Mouse (Mus musculus) MN1 (cell line): ENCODE data around the gene Gm9936.
A peak's percentile ranks its signal among the peaks of the same experiment; 100 is the strongest.
"Not testable (repeated sequence)": the region's sequence is repeated elsewhere in the genome, so short reads cannot be mapped to it uniquely, and the experiment has no call there.

Source experiments
- DNase-seq: peaks from one replicate; pipeline ENCODE4 v3.0.0-alpha.2; 2016; ENCODE audit warnings: low spot score

Gene Gm9936

DNA sequence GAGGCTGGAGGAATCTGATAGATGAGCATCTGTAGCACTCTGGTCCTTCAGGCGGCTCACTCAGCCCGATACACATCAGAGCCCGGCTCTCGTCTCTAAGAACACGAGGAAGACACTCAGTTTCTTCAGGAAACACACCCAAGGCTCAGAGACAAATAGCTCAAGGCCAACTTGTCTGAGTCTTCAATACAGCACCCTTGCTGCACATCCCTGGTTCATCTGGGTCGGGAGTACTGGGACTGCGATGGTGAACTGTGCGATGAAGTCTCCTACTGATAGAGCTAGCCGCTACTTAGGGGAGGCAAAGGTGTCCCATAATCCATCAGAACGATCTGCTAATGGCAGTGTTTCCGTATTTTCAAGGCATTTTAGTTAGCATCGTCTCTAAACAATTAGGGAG, at the start of gene Gm9936:
Gene Gm9936, minus strand, starts transcription at position 101 of the 400 bp plus-strand sequence.
- no peak for DNase-seq

GRCm38 (mm10) chr5:114902413-114902812, 43.9 kb upstream of the Gm9936 start:
- no peak for DNase-seq

GRCm38 (mm10) chr5:114898857-114899256, 40.4 kb upstream of the Gm9936 start:
- no peak for DNase-seq

DNA sequence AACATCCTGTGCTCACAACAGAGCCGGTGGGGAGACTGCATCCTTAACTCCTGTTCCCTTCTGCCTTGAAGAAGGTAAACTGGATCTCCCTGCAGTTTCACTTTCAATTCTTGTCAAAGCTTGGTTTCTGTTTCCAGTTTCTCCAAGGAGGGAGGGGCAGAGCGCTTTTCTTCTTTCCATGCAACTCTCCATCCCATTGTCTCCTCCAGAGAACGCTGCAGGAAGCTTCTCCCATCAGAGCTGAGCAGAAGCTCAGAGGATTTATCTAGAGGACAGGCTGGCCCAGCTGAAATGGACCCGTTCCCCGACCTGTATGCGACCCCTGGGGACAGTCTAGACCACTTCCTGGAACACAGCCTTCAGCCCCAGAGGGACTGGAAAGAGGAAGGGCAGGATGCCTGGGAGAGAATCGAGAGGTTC, 38.9 kb upstream of the Gm9936 start:
- DNase-seq = peak; percentile 52

- DNase-seq = no peak
These were observed 38.3 kb upstream of the Gm9936 start, which contains the start of gene Oasl2 for GRCm38 (mm10) chr5:114896688-114897373. TSS of gene Oasl2 (plus strand) at chr5:114896936.

DNA sequence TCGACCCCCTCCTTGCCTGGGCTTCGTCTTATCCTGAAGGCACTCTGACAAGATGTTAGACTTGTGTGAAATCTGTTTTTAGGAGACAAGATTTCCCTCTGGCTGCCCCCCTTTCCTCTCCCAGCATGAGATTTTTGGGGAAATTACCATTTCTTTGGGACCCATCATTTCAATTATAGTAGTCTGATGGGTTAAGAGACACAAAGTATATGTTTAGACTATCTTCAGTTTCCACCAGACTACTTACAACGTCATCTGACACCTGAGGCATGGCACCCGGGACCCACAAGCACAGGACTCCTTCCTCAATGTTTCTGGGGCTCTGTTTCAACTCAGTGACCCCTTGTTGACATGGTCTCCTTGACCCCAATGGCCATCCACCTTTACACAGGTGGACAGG, 37.1 kb upstream of the Gm9936 start:
- DNase-seq = no peak

GRCm38 (mm10) chr5:114888995-114889394, 30.5 kb upstream of the Gm9936 start:
- no peak for DNase-seq

- no peak for DNase-seq
These were observed 28.3 kb upstream of the Gm9936 start for GRCm38 (mm10) chr5:114886801-114887200.

DNA sequence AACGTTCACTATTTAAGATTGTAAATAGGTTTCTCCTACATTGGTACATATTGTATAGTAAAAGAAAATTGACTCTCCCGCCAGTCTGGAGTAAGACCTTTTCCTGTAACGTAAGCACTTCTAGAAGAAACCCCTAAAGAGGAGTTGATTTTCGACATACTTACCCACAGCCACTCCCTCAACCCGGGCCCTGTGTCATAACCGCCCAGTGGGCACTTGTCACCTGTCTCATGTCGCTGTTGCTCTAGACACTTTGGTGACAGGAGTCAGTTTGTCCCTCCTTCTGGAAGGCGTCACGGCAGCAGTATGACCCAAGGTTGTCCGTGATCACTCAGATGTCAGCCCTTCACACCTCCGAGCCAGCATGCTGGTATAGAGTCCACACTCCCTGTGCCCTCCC, 24.5 kb upstream of the Gm9936 start:
- no peak for DNase-seq

DNA sequence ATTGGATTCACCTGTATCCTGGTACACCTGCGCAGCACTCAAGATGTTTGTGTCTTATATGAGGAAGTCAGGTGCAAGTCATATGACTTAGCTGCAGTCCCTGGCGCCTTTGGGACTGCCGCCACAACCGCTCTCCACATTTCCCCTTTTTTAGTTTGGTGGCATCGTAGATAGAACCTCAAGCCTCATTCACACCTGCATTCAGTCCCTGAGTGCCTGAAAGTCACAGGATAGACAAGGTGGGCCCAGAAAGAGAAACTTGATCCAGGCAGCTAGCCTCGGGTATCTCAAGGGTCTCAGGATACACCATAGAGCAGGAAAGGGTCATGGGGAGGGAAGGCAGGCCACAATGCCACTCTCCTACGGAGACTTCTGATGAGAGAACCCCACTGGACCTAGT, 23.8 kb upstream of the Gm9936 start:
- DNase-seq = not testable (repeated sequence)

DNA sequence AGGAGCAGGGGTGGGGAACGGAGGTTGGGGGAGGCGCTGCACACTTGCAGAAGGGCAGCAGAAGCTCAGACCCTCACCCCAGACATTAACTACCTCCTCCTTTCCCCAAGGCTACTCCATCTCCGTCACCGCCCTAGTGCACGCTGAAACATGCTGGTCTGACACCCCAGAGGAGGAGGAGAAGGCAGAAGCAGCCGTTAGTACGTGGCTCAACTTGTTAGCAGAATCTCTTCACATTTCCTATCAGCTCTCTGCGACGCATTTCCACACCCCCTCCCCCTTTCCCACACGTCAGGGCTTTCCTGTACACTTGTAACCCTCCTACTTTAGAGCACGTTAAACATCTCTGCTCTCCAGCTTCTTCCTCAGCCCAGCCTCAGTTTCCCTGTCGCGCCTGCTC, 20.9 kb upstream of the Gm9936 start:
- DNase-seq = no peak

DNA sequence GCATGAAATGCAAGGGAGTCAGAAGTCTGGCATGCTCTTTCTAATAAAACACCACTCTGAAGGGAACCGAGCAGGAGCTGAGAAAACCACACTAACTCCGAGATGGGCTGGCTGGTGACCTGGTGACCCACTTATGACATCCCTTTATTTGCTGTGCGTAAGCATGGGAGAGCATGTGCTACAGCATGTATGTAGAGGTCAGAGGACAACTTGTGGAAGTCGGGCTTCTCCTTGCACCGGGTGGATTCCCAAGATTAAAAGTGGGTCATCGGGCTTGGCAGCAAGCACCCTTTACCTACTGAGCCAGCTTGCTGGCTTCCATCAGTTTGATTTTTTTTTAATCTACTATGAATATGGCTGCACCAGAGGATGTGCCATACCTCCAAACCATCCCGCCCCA, 19.0 kb upstream of the Gm9936 start:
- DNase-seq = no peak

DNA sequence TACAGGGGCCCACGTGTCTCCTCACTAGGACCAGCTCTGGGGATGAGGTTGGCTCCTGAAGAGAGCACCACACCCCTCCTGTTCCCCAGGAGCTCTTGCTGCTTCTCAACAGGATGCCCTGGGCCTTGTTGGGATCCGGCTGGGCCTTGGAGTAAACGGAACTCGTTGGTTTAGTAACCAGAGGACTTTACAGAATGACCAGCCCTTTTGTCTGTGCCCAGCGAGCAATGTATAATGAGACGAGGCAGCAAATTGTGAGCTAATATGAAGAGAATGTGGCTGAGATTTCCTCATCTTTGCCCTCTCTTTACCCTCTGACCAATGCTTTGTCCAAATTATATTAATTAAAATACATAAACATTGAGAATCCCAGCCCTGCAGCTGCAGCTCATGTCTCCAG, 17.8 kb upstream of the Gm9936 start:
- DNase-seq = no peak

GRCm38 (mm10) chr5:114875858-114876257, 17.4 kb upstream of the Gm9936 start:
- peak; percentile 12 for DNase-seq

GRCm38 (mm10) chr5:114865279-114865678, 6.8 kb upstream of the Gm9936 start:
- DNase-seq = no peak

GRCm38 (mm10) chr5:114864813-114865212, 6.3 kb upstream of the Gm9936 start:
- DNase-seq = no peak

DNA sequence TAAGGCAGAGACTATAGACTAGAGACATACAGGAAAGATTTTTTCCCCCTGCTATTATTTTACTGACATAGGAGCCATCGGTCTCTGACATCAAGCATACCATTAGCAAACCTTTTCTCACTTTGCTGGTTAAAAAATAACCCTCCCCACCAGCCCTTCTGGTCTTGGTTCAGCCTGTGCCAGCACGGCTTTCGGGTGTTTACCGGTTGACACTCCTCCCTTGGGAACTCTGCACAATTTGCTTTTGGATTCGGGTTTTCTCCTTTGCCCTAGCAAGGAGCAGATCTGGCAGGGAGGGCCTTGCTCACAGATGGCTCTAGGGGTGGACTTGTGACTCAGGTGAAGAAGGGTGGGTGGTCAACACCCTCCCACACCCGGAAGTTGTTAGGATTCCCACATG, 3.2 kb upstream of the Gm9936 start:
- no peak for DNase-seq

DNA sequence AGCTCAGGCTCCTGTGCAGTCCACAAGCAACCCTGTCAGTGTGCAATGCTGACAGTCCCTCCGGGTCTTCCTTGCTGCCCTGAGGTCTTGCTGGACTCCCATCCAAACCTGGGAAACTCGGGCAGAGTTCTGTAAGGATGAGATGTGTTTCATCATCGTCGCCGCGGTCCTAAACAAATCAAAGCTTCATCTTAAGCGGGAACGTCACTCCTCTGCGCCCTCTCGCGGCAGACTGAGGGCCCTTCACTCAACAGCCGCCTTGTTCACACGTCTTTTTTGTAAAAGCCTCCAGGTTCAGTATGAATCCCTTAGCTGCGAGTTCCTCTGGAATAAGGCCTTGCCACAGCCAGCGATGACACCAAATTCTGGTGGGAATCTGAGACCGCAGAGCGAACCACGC, 771 bp upstream of the Gm9936 start:
- peak; percentile 76 for DNase-seq

DNA sequence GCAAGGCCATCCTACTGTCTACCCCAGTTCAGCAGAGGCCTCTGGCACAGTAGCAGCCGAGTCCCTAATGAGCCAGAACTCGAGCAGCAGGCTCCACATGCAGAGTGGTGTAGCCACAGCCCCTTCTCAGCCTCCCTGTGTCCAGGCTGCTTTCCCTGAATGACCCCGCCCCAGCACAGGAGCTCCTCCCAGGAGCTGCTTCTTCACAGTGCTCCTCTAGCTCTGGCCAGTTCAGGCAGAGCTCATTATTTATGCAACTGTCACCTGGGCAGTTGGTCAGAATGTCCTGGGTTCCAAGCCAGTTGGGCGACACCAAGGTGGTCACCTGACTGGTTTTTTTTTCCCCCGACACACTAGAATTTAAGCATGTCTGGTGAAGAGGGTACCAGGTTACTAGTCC, 5.1 kb downstream of the Gm9936 start, which contains the start of gene 4930519G04Rik:
Gene 4930519G04Rik, plus strand, starts transcription at position 301 of the 400 bp plus-strand sequence.
- DNase-seq = not testable (repeated sequence)

GRCm38 (mm10) chr5:114851565-114852236, 6.8 kb downstream of the Gm9936 start:
- no peak for DNase-seq

DNA sequence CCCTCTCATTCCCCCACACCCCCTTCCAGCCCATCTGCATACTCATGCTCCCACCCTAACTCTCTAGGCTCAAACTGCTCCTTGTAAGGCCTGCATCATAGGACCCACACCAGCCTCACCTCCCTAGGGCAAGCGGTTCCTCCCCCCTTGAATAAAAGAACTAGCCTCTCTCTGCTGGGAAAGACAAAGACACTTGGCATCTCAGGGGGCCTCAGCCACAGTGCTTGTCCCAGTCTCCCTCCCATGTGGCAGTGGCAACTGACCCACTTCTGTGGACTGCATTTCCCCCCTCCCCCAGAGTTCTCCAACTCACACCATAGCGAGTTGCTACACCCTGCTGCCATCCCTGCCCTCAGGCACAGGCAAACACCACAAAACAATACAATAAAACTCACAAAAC, 14.1 kb downstream of the Gm9936 start:
- not testable (repeated sequence) for DNase-seq

DNA sequence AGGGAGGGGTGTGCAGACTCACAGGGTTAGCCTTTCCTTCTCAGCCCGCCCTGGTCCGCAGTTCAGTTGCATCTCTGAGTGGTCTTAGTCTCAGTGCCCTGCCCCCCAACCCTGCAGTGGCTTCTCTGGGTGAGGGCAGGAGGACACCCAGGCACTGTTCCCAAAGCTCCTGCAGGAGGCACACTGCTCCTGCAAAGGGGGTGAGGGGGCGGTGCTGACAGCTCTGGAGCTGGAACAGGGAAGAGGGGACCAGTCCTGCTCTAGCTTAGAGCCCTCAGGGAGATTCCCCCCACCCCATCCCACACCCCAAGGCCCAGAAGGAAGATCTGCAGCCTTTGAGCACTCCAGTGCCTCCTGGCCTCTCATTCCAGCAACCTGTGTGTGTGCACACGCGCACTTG, 15.8 kb downstream of the Gm9936 start:
- no peak for DNase-seq

GRCm38 (mm10) chr5:114842155-114842554, 16.3 kb downstream of the Gm9936 start:
- DNase-seq = peak; percentile 41

GRCm38 (mm10) chr5:114840481-114840880, 18.0 kb downstream of the Gm9936 start:
- DNase-seq = not testable (repeated sequence)
